ENCODE assay signal across 16 mouse cellular contexts in the genomic region with DNA sequence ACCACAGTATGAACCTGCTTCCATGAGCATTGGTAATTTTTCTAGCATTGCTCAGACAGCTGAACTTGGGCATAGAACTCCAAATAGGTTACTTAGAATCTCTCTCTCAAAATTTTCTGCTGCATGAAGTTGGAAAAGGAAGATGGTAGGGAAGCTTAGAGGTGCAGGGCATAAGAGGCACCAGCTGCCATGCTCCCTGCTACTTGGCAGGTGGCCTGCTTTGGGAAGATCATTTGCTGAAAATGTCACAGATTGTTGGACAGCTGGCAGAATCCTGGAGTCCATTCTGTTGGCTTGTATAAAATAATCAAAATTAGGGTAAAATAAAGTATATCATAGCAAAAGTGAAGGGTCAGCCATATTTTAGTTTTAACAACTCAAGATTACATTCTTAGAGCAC.
DNase-seq lines count a peak whose midpoint lies in the region; ATAC-seq and TF ChIP-seq lines count a peak whose summit lies in the region.
"Had no signal": no experiment of that assay in that cellular context is flagged by ENCODE, and none has a peak within 500 bp of the region (broad histone marks: within the 10 kb centered on the region; RNA-seq: fewer than 3 reads in every experiment).

No protein-coding gene starts in this region.

- no peak overlapping the region for H3K27ac ChIP-seq in forebrain, embryonic 14.5 days (ENCODE audit: low read depth, low read length)
- no peak overlapping the region for H3K27ac ChIP-seq in forebrain, embryonic 12.5 days
- no peak overlapping the region for H3K27ac ChIP-seq in cerebellum, adult 2 months (ENCODE audit: insufficient read depth, low read length)
- H3K27ac ChIP-seq: kidney, embryonic 15.5 days; liver, embryonic 13.5 days; midbrain, embryonic 12.5 days had no signal

- no peaks in the 10 kb centered on the region for H3K36me3 ChIP-seq in forebrain, embryonic 14.5 days (ENCODE audit: control insufficient read depth, insufficient read depth, low read length)
- H3K36me3 ChIP-seq in forebrain, embryonic 12.5 days (replicated peaks): no peaks in the 10 kb centered on the region
- H3K36me3 ChIP-seq: kidney, embryonic 15.5 days; liver, embryonic 13.5 days; midbrain, embryonic 12.5 days had no signal

- DNase-seq in forebrain, embryonic 14.5 days (ENCODE audit: low spot score): peak; percentile 78
- peak; percentile 99 for DNase-seq in brain, adult 2 months (ENCODE audit: low read depth, low spot score)
- peak; percentile 89 to 96 for DNase-seq in cerebellum, adult 2 months
- DNase-seq in layer of hippocampus, adult 18-20 months (ENCODE audit: low spot score in 2 of 2): peak; percentile 18 to 74
- DNase-seq in right cerebral cortex, postnatal 10 days (ENCODE audit: low spot score in 2 of 2): no peak
- DNase-seq in heart, postnatal 4 days: no peak
- DNase-seq in adrenal gland, adult (ENCODE audit: inconsistent age in 2 of 2, low spot score in 1 of 2): no peak
- DNase-seq: gastrocnemius, postnatal 25 days; liver, embryonic 13.5 days; lung, postnatal 10 days had no signal

- no peaks in the 10 kb centered on the region for H3K9me3 ChIP-seq in forebrain, embryonic 14.5 days (replicated peaks; ENCODE audit: control insufficient read depth, low read length)
- H3K9me3 ChIP-seq in forebrain, embryonic 12.5 days: no peaks in the 10 kb centered on the region
- H3K9me3 ChIP-seq: kidney, embryonic 15.5 days; liver, embryonic 13.5 days; midbrain, embryonic 12.5 days had no signal

- H3K9ac ChIP-seq in forebrain, embryonic 14.5 days (ENCODE audit: low read length): no peak overlapping the region
- H3K9ac ChIP-seq in forebrain, embryonic 12.5 days: no peak overlapping the region
- H3K9ac ChIP-seq: kidney, embryonic 15.5 days; liver, embryonic 13.5 days; midbrain, embryonic 12.5 days had no signal

- no peaks in the 10 kb centered on the region for H3K4me1 ChIP-seq in forebrain, embryonic 14.5 days (ENCODE audit: control insufficient read depth, insufficient read depth, low read length)
- no peaks in the 10 kb centered on the region for H3K4me1 ChIP-seq in forebrain, embryonic 12.5 days
- peaks cover 17% of the 10 kb centered on the region; the same call in 1 of the 2 replicates for H3K4me1 ChIP-seq in cerebellum, adult 2 months (ENCODE audit: control insufficient read depth, insufficient read depth, low read length)
- H3K4me1 ChIP-seq: kidney, embryonic 15.5 days; liver, embryonic 13.5 days; midbrain, embryonic 12.5 days had no signal

- TF ChIP-seq POLR2A in cerebellum, adult 2 months (IDR thresholded peaks at IDR 0.05; ENCODE audit: borderline replicate concordance, insufficient read depth, low read length): no peak

- ATAC-seq in forebrain, embryonic 14.5 days: peak; percentile 72
- no peak for ATAC-seq in forebrain, embryonic 12.5 days (ENCODE audit: low FRiP score)
- ATAC-seq: activated CD4-positive, CD25-positive, alpha-beta regulatory T cell, adult 4 months; inflammation-experienced regulatory T-cells, adult 6 months had no signal

- no peak overlapping the region for H3K4me3 ChIP-seq in forebrain, embryonic 14.5 days (ENCODE audit: low read depth, low read length)
- no peak overlapping the region for H3K4me3 ChIP-seq in forebrain, embryonic 12.5 days (replicated peaks)
- no peak overlapping the region for H3K4me3 ChIP-seq in cerebellum, adult 2 months (replicated peaks; ENCODE audit: insufficient read depth, low read depth, low read length)
- H3K4me3 ChIP-seq: kidney, embryonic 15.5 days; liver, embryonic 13.5 days; midbrain, embryonic 12.5 days had no signal

- H3K4me2 ChIP-seq in forebrain, embryonic 14.5 days (ENCODE audit: low read length): no peak overlapping the region
- no peak overlapping the region for H3K4me2 ChIP-seq in forebrain, embryonic 12.5 days
- H3K4me2 ChIP-seq: heart, embryonic 11.5 days; kidney, embryonic 15.5 days; liver, embryonic 13.5 days; midbrain, embryonic 12.5 days had no signal

- H3K27me3 ChIP-seq in forebrain, embryonic 14.5 days (replicated peaks; ENCODE audit: control insufficient read depth, insufficient read depth, low read length): no peaks in the 10 kb centered on the region
- no peaks in the 10 kb centered on the region for H3K27me3 ChIP-seq in forebrain, embryonic 12.5 days
- H3K27me3 ChIP-seq in cerebellum, adult 2 months (ENCODE audit: control insufficient read depth, insufficient read depth, low read length): no peaks in the 10 kb centered on the region
- H3K27me3 ChIP-seq: kidney, embryonic 15.5 days; liver, embryonic 13.5 days; midbrain, embryonic 12.5 days had no signal

- no peak for TF ChIP-seq CTCF in cerebellum, adult 2 months (IDR thresholded peaks at IDR 0.05; ENCODE audit: borderline replicate concordance, insufficient read depth, low read depth, low read length)

Comparison
In these comparisons a context has a peak if more than half of its experiments do, and no peak if none do; other contexts are left out.
1. DNase-seq: peak in forebrain, embryonic 14.5 days (single experiment), brain, adult 2 months (single experiment), cerebellum, adult 2 months (2 of 2) and layer of hippocampus, adult 18-20 months (2 of 2); none in right cerebral cortex, postnatal 10 days (0 of 2), heart, postnatal 4 days (single experiment) and adrenal gland, adult (0 of 2).